Mouse (Mus musculus) E14TG2a.4 (cell line): ENCODE results near the gene Tubgcp4.

Experiments used
- CTCF ChIP-seq: conservative IDR thresholded peaks from 2 replicates; pipeline ENCODE4 v1.5.1; 2014; ENCODE audit warnings: low read length
- NANOG ChIP-seq: IDR thresholded peaks from 2 replicates; pipeline ENCODE4 v1.6.1; 2014; ENCODE audit warnings: borderline replicate concordance, low read length, mixed read lengths

DNA sequence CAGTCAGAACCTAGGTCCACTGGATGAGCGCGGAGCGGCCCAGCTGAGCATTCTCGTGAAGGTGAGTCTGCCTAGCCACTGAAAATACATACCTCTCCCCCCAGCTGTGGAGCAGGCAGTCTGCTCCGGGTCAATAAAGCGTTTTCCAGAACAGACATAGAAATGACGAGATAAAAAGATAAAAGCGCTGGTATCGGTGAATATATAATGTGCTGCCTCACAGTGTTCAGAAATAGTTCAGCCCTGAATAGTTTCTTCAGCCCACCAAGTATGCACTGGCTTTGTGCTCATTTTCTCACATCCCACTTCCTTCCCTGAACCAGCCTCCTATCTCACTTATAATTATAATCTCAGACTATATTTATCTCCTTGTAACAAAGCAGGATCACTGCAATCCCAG lies 25.0 kb downstream of the Tubgcp4 start:
- TF ChIP-seq CTCF (no peak), NANOG (no peak)
